Mouse (Mus musculus) small intestine, adult 2 months (tissue): ENCODE results near the gene Olfr888.

ENCODE experiments used
- CTCF ChIP-seq: fragments of 200-500 bp; IDR thresholded peaks from 2 replicates; pipeline ENCODE4 v1.5.1; 2012; ENCODE audit warnings: low read depth, mild to moderate bottlenecking, control low read depth, inconsistent platforms, low read length, moderate library complexity, mixed read lengths; ENCODE audit not compliant: insufficient replicate concordance, insufficient read length; ENCODE audit errors: extremely low read depth
- POLR2A ChIP-seq: fragments of 200-500 bp; IDR thresholded peaks from 2 replicates; pipeline ENCODE4 v1.6.1; 2012; ENCODE audit warnings: low read depth, mild to moderate bottlenecking, control low read depth, inconsistent platforms, low read length, moderate library complexity

- TF ChIP-seq POLR2A (no peak), CTCF (no peak)
These were observed 24.2 kb upstream of the Olfr888 start, which contains the start of gene Olfr887 for GRCm38 (mm10) chr9:38083772-38084171.
